Mouse (Mus musculus): ENCODE results near the gene Zfp444. TPM values are rescaled to one million over a fixed set of nuclear protein-coding genes. Genes with fewer than 3 reads are reported as not detected.
A peak's percentile ranks its signal among the peaks of the same experiment; 100 is the strongest.
"Not testable (repeated sequence)": the region's sequence is repeated elsewhere in the genome, so short reads cannot be mapped to it uniquely, and the experiment has no call there.

The Zfp444 gene
- polyA plus RNA-seq, 1 experiment: 33.7 TPM

GRCm38 (mm10) chr7:6204200-6204599 lies 32.2 kb downstream of the Zfp444 start:
- Histone ChIP-seq H3K9ac (ENCODE audit: low read depth, poor library complexity, severe bottlenecking) (no peak overlapping the region), H3K4me1 (ENCODE audit: control insufficient read depth, insufficient read depth, low read length) (no peaks in the 10 kb centered on the region), H3K4me3 (ENCODE audit: low read depth, low read length) (no peak overlapping the region), H3K9me3 (replicated peaks; ENCODE audit: control insufficient read depth, insufficient read depth, low read length, poor library complexity, severe bottlenecking) (peaks cover 5% of the 10 kb centered on the region; the same call in 1 of the 2 replicates), H3K36me3 (ENCODE audit: control insufficient read depth, insufficient read depth, low read length, poor library complexity, severe bottlenecking) (no peaks in the 10 kb centered on the region), H3K27me3 (ENCODE audit: control insufficient read depth, insufficient read depth, low read length, poor library complexity, severe bottlenecking) (no peaks in the 10 kb centered on the region), H3K27ac (ENCODE audit: insufficient read depth, low read length) (no peak overlapping the region)
- TF ChIP-seq POLR2A (IDR thresholded peaks at IDR 0.05; ENCODE audit: insufficient read depth, low read length) (no peak), EP300 (IDR thresholded peaks at IDR 0.05; ENCODE audit: insufficient read depth, low read depth, low read length) (no peak), CTCF (IDR thresholded peaks at IDR 0.05; ENCODE audit: low read depth, low read length) (no peak)

DNA sequence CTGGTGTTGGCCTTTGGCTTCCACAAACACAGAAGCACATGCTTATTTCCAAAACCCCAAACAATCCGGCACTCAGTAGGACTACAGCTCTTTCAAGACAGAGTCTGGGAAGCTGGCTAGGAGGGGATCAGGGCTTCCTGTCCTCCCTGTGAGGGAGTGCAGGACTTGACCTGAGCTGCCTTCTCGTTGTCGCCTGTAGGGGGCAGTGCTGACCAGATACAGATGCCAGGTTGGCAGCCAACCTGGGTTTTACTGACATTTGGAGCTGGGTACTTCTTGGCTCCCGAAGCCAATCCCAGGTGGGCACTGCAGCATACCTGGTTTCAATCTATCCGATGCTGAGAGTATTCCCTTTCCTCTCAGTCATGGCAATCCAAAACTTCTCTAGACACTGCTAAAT lies 41.1 kb downstream of the Zfp444 start:
- no peak overlapping the region for H3K9ac ChIP-seq (ENCODE audit: low read depth, poor library complexity, severe bottlenecking)
- H3K36me3 ChIP-seq (ENCODE audit: control insufficient read depth, insufficient read depth, low read length, poor library complexity, severe bottlenecking): no peaks in the 10 kb centered on the region
- peaks cover 6% of the 10 kb centered on the region for H3K4me1 ChIP-seq (ENCODE audit: control insufficient read depth, insufficient read depth, low read length)
- no peak overlapping the region for H3K27ac ChIP-seq (ENCODE audit: insufficient read depth, low read length)
- H3K4me3 ChIP-seq (ENCODE audit: low read depth, low read length): no peak overlapping the region
- peaks cover 9% of the 10 kb centered on the region; the same call in 1 of the 2 replicates for H3K9me3 ChIP-seq (replicated peaks; ENCODE audit: control insufficient read depth, insufficient read depth, low read length, poor library complexity, severe bottlenecking)
- no peaks in the 10 kb centered on the region for H3K27me3 ChIP-seq (ENCODE audit: control insufficient read depth, insufficient read depth, low read length, poor library complexity, severe bottlenecking)
- TF ChIP-seq EP300 (IDR thresholded peaks at IDR 0.05; ENCODE audit: insufficient read depth, low read depth, low read length): no peak
- TF ChIP-seq CTCF (IDR thresholded peaks at IDR 0.05; ENCODE audit: low read depth, low read length): peak; percentile 94

DNA sequence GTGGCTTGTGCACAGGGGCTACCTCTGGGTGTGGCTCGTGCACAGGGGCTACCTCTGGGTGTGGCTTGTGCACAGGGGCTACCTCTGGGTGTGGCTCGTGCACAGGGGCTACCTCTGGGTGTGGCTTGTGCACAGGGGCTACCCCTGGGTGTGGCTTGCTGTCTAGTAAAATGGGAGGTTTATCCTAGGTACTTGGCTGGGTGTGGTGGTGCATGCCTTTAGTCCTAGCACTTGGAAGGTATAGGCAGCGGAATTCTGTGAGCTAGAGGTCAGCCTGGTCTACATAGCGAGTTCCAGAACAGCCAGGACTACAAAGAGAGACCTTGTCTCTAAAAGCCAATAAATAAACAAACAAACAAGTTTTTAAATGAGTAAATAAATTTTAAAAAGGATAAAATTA lies 42.7 kb downstream of the Zfp444 start:
- H3K27ac ChIP-seq (ENCODE audit: insufficient read depth, low read length): 0 out of 2 replicates have a peak overlapping the region, but pooled peaks have one; percentile 5
- not testable (repeated sequence) for H3K4me1 ChIP-seq (ENCODE audit: control insufficient read depth, insufficient read depth, low read length); H3K9ac ChIP-seq (ENCODE audit: low read depth, poor library complexity, severe bottlenecking); H3K4me3 ChIP-seq (ENCODE audit: low read depth, low read length); H3K36me3 ChIP-seq (ENCODE audit: control insufficient read depth, insufficient read depth, low read length, poor library complexity, severe bottlenecking); H3K27me3 ChIP-seq (ENCODE audit: control insufficient read depth, insufficient read depth, low read length, poor library complexity, severe bottlenecking); H3K9me3 ChIP-seq (replicated peaks; ENCODE audit: control insufficient read depth, insufficient read depth, low read length, poor library complexity, severe bottlenecking)
- 0 out of 2 replicates have a peak, but pooled peaks have one; percentile 44 for TF ChIP-seq EP300 (IDR thresholded peaks at IDR 0.05; ENCODE audit: insufficient read depth, low read depth, low read length)

- no peaks in the 10 kb centered on the region for H3K27me3 ChIP-seq (ENCODE audit: control insufficient read depth, insufficient read depth, low read length, poor library complexity, severe bottlenecking)
- H3K4me3 ChIP-seq (ENCODE audit: low read depth, low read length): no peak overlapping the region
- no peak overlapping the region for H3K27ac ChIP-seq (ENCODE audit: insufficient read depth, low read length)
- TF ChIP-seq EP300 (IDR thresholded peaks at IDR 0.05; ENCODE audit: insufficient read depth, low read depth, low read length) (no peak), POLR2A (IDR thresholded peaks at IDR 0.05; ENCODE audit: insufficient read depth, low read length) (no peak), CTCF (IDR thresholded peaks at IDR 0.05; ENCODE audit: low read depth, low read length) (no peak)
- H3K36me3 ChIP-seq (ENCODE audit: control insufficient read depth, insufficient read depth, low read length, poor library complexity, severe bottlenecking): no peaks in the 10 kb centered on the region
- H3K9ac ChIP-seq (ENCODE audit: low read depth, poor library complexity, severe bottlenecking): no peak overlapping the region
- peaks cover 14% of the 10 kb centered on the region; the same call in 1 of the 2 replicates for H3K9me3 ChIP-seq (replicated peaks; ENCODE audit: control insufficient read depth, insufficient read depth, low read length, poor library complexity, severe bottlenecking)
- H3K4me1 ChIP-seq (ENCODE audit: control insufficient read depth, insufficient read depth, low read length): peaks cover 2% of the 10 kb centered on the region
Observed at GRCm38 (mm10) chr7:6220147-6220546, 48.1 kb downstream of the Zfp444 start.

DNA sequence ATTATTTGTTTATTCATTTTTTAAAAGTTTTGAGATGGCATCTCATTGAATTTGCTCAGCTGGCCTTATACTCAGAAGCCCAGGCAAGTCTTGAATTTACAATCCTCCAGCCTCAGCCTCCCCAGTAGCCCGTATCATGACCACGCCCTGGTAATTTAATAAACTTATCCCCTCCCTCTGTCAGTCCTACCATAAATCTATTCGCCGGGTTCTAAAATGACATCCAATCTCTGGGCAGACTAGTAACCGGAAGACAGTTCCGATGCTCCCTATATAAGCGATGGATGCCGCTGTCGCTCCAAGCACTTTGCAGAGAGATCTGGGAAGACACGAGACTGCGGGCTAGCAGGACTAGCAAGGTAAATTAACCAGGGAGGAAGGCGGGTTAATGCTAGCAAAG lies 50.0 kb downstream of the Zfp444 start, which contains the start of gene Zscan5b:
TSS of gene Zscan5b (plus strand) at position 301 of the 400 bp plus-strand sequence.
- no peak within 1 kb of the TSS for H3K27ac ChIP-seq (ENCODE audit: insufficient read depth, low read length)
- no peaks in the 10 kb centered on the region for H3K36me3 ChIP-seq (ENCODE audit: control insufficient read depth, insufficient read depth, low read length, poor library complexity, severe bottlenecking)
- TF ChIP-seq CTCF (IDR thresholded peaks at IDR 0.05; ENCODE audit: low read depth, low read length) (no peak), POLR2A (IDR thresholded peaks at IDR 0.05; ENCODE audit: insufficient read depth, low read length) (no peak), EP300 (IDR thresholded peaks at IDR 0.05; ENCODE audit: insufficient read depth, low read depth, low read length) (no peak)
- 0 out of 2 replicates have a peak within 1 kb of the TSS, but pooled peaks have one; percentile 4 for H3K4me3 ChIP-seq (ENCODE audit: low read depth, low read length)
- no peaks in the 10 kb centered on the region for H3K27me3 ChIP-seq (ENCODE audit: control insufficient read depth, insufficient read depth, low read length, poor library complexity, severe bottlenecking)
- no peak within 1 kb of the TSS for H3K9ac ChIP-seq (ENCODE audit: low read depth, poor library complexity, severe bottlenecking)
- H3K9me3 ChIP-seq (replicated peaks; ENCODE audit: control insufficient read depth, insufficient read depth, low read length, poor library complexity, severe bottlenecking): peaks cover 8% of the 10 kb centered on the region; the same call in 1 of the 2 replicates
- no peaks in the 10 kb centered on the region for H3K4me1 ChIP-seq (ENCODE audit: control insufficient read depth, insufficient read depth, low read length)

- H3K9ac ChIP-seq (ENCODE audit: low read depth, poor library complexity, severe bottlenecking); H3K36me3 ChIP-seq (ENCODE audit: control insufficient read depth, insufficient read depth, low read length, poor library complexity, severe bottlenecking); H3K9me3 ChIP-seq (replicated peaks; ENCODE audit: control insufficient read depth, insufficient read depth, low read length, poor library complexity, severe bottlenecking); H3K4me3 ChIP-seq (ENCODE audit: low read depth, low read length); H3K4me1 ChIP-seq (ENCODE audit: control insufficient read depth, insufficient read depth, low read length); H3K27me3 ChIP-seq (ENCODE audit: control insufficient read depth, insufficient read depth, low read length, poor library complexity, severe bottlenecking); H3K27ac ChIP-seq (ENCODE audit: insufficient read depth, low read length): not testable (repeated sequence)
- peak; percentile 46 for TF ChIP-seq CTCF (IDR thresholded peaks at IDR 0.05; ENCODE audit: low read depth, low read length)
Observed at GRCm38 (mm10) chr7:6228491-6228890, 56.5 kb downstream of the Zfp444 start.

Measured in ES-Bruce4 (cell line).